18 mouse cellular contexts compared by ENCODE assay signal in the genomic region with DNA sequence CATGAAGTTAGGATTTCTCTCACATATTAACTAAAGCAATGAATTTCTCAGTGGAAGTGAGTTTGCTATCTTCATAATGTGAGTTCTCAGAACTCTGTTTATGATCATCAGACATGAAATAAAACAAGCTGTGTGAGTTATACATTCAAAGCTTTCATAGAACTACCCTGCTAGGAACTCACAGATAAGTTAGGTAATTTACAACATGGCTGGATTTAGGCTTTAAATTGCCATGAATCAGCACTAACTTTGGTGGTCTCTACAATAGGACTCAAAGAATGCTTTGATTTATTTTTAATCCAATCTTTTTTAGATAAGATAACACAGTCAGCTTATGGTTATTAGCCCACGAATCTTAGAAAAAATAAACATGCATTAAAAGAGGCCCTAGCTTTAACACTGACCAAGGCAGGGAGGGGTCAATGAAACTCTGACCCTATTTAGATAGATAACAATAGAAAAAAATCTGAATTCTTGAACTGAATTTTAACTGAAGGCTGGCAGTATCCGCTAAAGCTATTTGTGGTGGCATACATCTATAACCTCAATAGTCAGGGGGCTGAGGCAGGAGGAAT.
"Had no signal": no experiment of that assay in that cellular context is flagged by ENCODE, and none has a peak within 500 bp of the region (broad histone marks: within the 10 kb centered on the region; RNA-seq: fewer than 3 reads in every experiment).

No protein-coding gene starts in this region.

- H3K4me2 ChIP-seq: liver, embryonic 15.5 days; lung, embryonic 15.5 days; midbrain, embryonic 12.5 days; neural tube, embryonic 12.5 days; stomach, embryonic 15.5 days had no signal

- H3K9me3 ChIP-seq: liver, embryonic 15.5 days; lung, embryonic 15.5 days; megakaryocyte, embryonic 14.5 days; midbrain, embryonic 12.5 days; neural tube, embryonic 12.5 days; stomach, embryonic 15.5 days had no signal

- H3K4me1 ChIP-seq: liver, embryonic 15.5 days; lung, embryonic 15.5 days; midbrain, embryonic 12.5 days; neural tube, embryonic 12.5 days; stomach, embryonic 15.5 days had no signal

- H3K4me3 ChIP-seq: liver, embryonic 15.5 days; lung, embryonic 15.5 days; megakaryocyte, embryonic 14.5 days; midbrain, embryonic 12.5 days; neural tube, embryonic 12.5 days; stomach, embryonic 15.5 days had no signal

- H3K9ac ChIP-seq: liver, embryonic 15.5 days; liver, postnatal 0 days; lung, embryonic 15.5 days; midbrain, embryonic 12.5 days; neural tube, embryonic 12.5 days; stomach, embryonic 15.5 days had no signal

- H3K27me3 ChIP-seq: liver, embryonic 15.5 days; lung, embryonic 15.5 days; megakaryocyte, embryonic 14.5 days; midbrain, embryonic 12.5 days; neural tube, embryonic 12.5 days; stomach, embryonic 15.5 days had no signal

- ATAC-seq: liver, postnatal 0 days; lung, postnatal 0 days had no signal

- H3K27ac ChIP-seq: liver, embryonic 15.5 days; lung, embryonic 15.5 days; macrophage; midbrain, embryonic 12.5 days; neural tube, embryonic 12.5 days; stomach, embryonic 15.5 days; stomach, postnatal 0 days had no signal

- DNase-seq: liver, postnatal 0 days; lung, adult 2 months; lung, postnatal 14 days; lung, postnatal 36 days; midbrain, embryonic 14.5 days; right cerebral cortex, postnatal 14 days; thymus, adult 2 months; thymus, postnatal 25 days; thymus, postnatal 4 days had no signal
